Mouse (Mus musculus) embryo, embryonic 11 days (tissue): ENCODE results near the gene Sec23ip.
"Not testable (repeated sequence)": the region's sequence is repeated elsewhere in the genome, so short reads cannot be mapped to it uniquely, and the experiment has no call there.

Source experiments
- DNase-seq: peaks from one replicate; pipeline ENCODE4 v3.0.0-alpha.2; 2015

Sec23ip gene

GRCm38 (mm10) chr7:128744684-128745485 is at the start of gene Sec23ip:
Gene Sec23ip (plus strand): TSS chr7:128744943.
- DNase-seq, result peak; percentile 99

DNA sequence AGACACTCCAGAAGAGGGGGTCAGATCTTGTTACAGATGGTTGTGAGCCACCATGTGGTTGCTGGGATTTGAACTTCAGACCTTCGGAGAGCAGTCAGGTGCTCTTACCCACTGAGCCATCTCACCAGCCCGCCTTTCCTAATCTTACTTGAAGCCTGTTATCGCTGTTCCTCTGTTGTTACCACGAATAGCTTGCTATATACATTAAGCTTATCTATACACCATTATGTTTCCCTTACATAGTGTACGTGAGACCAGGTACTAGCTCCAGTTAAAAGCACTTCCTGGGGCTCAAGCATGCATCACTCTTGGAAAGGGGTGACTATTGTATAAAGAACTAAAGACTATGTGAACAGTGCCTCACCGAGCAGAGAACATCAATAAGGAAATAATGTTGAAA is 44.8 kb upstream of the Sec23ip start:
- not testable (repeated sequence) for DNase-seq

DNA sequence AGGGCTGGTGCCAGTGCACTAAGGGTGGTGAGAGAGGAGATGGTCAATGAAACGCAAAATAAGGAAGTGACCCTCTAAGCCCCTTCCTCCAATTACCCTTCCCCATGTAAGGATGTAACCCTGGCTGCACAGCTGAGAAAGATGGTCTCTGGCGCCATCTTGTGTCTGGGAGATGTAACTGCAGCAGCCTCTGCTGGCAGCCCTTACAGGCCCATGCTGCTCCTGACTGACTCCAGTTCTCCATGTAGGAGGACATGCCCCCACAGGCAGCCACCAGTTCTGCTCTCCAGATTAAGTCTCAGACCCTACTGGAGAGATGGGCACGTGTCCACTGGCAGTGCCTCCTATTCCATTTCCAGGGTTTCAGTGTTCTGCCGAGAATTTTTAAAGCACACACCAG is 39.0 kb upstream of the Sec23ip start:
- peak; percentile 74 for DNase-seq

DNA sequence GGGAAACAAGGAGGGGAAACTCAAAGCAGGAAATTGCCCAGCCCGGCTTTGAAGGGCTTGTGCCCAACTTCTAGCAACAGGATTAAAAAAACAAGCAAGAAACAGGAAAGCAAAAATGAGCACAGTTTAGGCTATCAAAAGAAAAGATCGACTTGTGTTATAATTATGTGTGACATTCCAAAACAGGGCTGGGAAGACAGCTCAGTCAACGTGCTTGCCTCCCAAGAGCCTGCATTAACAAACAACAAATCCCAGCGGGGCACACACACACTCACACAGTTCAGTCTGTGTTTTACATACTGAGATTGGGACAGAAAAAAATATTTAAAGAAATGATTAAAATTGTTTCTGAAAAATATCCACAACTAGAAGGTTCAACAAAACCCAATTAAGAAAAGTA is 26.8 kb upstream of the Sec23ip start:
- DNase-seq, result no peak

DNA sequence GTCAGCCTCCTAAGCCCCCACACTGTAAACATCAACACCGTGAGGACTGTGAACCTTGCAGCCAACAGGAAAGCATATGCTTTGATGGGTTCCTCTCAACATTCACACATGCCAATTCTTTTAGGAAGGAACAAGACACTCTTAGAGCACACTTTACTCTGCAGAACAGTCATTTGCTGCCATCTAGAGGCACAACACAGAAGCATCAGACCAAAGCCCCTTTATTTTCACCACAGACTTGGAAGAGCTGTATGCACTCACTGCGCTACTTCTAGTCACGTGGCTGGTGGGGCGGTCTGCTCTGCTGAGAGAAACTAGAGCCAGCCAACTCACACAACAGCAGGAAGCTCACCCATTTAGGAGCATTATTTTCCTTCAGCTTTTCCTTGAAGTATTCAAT is 20.0 kb upstream of the Sec23ip start:
- peak; percentile 68 for DNase-seq

GRCm38 (mm10) chr7:128725189-128725588 is 19.6 kb upstream of the Sec23ip start:
- DNase-seq, result no peak

GRCm38 (mm10) chr7:128726999-128727398 is 17.7 kb upstream of the Sec23ip start:
- DNase-seq, result no peak

GRCm38 (mm10) chr7:128727701-128728100 is 17.0 kb upstream of the Sec23ip start:
- DNase-seq, result no peak

DNA sequence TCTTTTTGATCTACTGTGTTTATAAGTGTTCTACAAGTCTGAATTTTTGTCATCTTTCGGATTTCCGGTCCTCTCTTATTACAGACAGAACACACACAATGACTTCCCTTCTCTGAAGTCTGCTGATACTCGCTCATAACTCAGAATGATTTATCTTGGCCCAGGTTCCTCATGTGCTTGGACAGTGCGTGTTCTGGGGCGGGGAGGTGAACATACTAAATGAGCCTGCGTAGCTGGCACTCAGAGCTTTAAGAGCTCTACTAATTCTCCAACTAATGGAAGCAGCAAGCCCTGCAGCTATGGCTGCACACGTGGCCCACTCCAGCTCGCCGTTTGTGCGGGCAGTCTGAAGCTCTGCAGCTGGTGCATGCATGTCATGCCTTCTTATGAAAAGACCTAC is 16.0 kb upstream of the Sec23ip start:
- no peak for DNase-seq

DNA sequence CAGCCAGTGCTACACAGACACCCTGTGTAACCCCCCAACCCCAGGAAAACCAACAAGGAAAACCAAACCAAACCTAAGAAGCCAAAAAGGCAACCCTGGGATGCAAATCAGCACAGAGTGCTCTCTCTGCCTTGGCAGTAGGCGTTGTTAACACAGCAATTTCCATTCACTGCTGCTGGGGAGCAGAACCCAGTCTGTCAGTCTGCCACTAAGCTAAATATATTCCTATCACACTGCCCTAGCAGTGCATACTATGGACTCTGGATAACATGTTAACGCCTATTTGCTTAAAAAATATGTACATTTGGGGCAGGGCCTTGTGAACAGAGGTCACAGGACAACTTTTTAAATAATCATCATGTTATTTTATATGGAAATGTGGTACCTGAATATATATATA is 13.2 kb upstream of the Sec23ip start:
- no peak for DNase-seq

- no peak for DNase-seq
These were observed 6.7 kb upstream of the Sec23ip start for GRCm38 (mm10) chr7:128738041-128738440.

- peak; percentile 5 for DNase-seq
These were observed 5.7 kb upstream of the Sec23ip start for GRCm38 (mm10) chr7:128739116-128739461.

- DNase-seq, result no peak
These were observed 5.1 kb upstream of the Sec23ip start for GRCm38 (mm10) chr7:128739462-128740277.

DNA sequence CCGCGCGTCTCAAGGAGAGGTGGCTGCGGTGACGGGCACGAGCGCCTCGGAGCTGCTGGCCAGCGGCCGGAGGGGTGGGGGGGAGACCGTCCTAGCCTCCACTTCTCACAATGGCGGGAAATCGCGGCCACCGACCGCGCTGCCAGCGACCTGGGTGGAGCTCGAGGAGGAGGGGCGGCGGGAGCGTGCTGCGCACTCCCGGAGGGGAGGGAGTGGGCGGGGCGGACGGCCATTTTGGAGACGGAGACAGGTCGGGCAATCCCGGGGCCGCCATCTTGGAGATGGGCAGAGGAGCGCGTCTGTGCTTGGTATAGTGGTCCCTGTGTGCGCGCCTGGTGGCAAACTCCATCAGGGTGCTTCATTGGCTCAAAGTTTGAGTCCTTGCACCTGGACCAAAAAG is 4.4 kb upstream of the Sec23ip start, which contains the start of gene Mcmbp:
Gene Mcmbp, minus strand, starts transcription at position 162 of the 400 bp plus-strand sequence.
- DNase-seq, result peak; percentile 98

DNA sequence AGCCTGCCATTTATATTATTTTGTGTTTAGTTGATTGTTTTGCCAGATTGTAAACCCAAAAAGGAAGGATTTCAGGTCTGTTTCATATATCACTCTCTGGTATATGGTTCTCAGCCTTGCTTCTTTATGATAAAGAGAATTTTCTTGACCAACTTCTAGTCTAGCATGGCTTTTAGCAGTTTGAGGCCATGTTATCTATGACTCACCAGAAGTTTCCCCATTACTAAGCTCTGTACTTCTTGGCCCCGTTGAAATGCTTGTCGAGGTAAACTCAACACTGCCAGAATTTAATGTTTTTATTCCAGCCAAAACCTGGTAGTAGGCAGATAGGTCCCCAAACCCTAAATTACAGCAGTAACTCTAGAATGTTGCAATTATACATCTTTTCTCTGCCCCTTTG is 845 bp upstream of the Sec23ip start:
- no peak for DNase-seq

- no peak for DNase-seq
These were observed 1.4 kb downstream of the Sec23ip start for GRCm38 (mm10) chr7:128746151-128746550.

- DNase-seq, result peak; percentile 29
These were observed 4.0 kb downstream of the Sec23ip start for GRCm38 (mm10) chr7:128748758-128749157.

GRCm38 (mm10) chr7:128750296-128750695 is 5.6 kb downstream of the Sec23ip start:
- DNase-seq, result no peak

DNA sequence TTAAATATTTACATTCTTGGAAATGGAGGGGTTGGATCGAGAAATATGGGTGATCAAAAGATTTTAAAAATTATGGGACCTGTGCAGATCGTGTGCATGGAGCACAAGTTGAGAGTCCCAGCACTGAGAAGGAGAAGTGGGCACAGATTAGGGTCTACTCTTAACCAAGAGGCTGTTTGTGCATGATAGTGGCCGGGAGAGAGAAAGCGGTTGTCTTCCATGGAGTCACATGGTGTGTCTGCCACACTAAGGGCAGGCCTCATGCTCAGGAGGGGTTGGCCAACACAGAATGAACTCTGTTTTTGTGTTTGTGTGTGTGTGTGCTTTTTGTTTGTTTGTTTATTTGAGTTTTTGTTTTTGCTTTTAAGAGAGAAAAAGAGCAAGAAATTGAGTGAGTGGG is 7.3 kb downstream of the Sec23ip start:
- DNase-seq, result no peak

GRCm38 (mm10) chr7:128755396-128755795 is 10.7 kb downstream of the Sec23ip start:
- no peak for DNase-seq

DNA sequence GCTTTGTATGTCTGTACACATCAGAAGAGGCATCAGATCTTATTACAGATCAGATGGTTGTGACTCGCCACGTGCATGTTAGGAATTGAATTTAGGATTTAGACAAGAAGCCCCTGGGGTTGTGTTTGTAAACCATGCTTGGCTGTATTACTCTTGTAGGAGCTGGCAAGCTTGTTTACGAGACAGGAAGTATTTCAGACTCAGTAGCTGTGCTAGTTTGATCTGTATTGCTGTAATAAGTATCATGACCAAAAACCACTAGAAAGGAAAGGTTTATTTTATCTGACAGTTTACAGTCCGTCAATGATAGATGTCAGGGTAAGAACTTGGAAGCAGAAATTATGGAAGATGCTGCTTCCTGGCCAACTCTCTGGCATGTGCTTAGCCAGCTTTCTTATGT is 14.2 kb downstream of the Sec23ip start:
- no peak for DNase-seq

GRCm38 (mm10) chr7:128766696-128767095 is 22.0 kb downstream of the Sec23ip start:
- no peak for DNase-seq

GRCm38 (mm10) chr7:128777201-128777600 is 32.5 kb downstream of the Sec23ip start:
- DNase-seq, result no peak

- peak; percentile 81 for DNase-seq
These were observed 34.6 kb downstream of the Sec23ip start for GRCm38 (mm10) chr7:128779305-128779704.
